Mouse (Mus musculus) urinary bladder, postnatal 4 days (tissue): ENCODE data around the gene Krtap7-1.

Source experiments
- DNase-seq, 2 experiments: peaks; one replicate each; pipeline ENCODE4 v3.0.0; 2021 to 2022; ENCODE audit warnings: low spot score in 2 of 2

The Krtap7-1 gene

DNA sequence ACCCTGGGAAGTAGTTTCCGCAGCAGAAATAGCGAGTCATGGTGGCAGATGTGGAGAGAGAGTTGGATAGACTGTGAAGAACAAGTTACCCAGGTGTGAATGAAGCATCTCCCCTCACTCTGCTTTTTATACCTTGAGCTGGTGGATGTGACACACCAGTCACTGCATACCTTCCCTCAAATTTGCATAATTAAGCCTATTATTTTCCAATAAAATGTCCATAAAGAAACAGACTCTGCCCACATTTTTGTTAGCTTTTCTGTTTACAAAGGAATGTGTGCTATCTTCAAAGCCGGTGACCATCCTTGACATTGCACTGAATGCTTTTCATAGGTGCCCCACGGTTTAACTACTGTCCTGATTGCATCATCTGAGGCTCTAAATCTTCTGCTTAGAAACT is at the start of gene Krtap7-1:
TSS of gene Krtap7-1 (minus strand) at position 101 of the 400 bp plus-strand sequence.
- no peak for DNase-seq

DNA sequence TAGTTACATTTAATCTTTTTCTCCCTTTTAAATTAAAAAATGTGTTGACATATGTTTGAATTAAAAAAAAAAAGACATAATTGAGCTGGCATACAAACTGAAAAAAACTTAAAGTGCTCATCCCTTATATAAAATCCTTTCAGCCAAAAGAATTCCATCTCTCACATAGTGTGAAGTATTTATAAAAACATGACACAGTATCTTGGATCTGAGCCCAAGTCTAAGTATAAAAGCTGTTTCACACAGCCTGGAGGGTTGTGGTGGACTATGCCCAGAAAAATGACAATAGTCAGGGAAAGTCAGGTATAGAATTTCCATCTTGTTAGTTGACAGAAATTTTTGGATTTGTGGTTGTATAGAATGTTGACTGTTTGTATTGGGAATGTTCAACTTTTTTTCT is 42.2 kb upstream of the Krtap7-1 start:
- no peak for DNase-seq

DNA sequence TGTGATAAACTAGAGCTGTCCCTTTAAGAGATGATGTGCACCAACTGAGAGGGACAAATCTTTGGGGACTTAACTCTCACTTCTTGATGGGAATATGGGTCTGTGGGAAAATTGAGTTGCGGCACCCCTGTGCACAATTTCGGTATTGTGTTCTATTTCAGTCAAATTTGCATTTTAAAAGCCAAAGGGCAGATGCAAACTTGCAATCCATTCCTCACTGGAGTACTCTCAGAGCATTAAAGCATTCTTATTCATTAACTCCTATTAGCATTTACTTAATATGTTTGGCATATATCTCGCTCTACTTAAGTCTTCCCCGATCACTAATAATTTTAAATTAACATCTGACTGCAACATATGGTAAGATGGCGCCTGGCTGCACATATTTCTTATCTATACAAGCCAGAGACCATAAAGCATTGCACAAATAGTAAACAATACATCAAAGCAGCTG is 29.9 kb upstream of the Krtap7-1 start:
- no peak for DNase-seq

DNA sequence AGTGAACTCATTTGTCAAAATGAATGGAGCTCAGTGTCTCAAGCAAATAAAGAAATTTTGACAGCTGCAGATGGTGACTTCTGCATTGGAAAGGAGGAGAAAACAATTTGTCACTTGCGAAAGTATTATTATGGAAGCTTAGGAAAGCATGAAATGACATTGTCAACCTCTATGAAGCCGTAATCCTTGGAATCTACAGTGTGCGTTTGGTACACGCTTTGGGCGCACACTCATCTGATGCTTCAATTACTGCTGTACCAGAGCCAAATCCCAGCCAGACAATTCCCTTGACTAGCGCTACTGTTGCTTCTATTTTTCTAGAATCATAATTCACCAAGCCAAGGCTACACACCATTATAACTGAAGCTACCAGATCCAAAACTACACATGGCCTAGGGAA is 29.2 kb upstream of the Krtap7-1 start:
- DNase-seq: no peak

DNA sequence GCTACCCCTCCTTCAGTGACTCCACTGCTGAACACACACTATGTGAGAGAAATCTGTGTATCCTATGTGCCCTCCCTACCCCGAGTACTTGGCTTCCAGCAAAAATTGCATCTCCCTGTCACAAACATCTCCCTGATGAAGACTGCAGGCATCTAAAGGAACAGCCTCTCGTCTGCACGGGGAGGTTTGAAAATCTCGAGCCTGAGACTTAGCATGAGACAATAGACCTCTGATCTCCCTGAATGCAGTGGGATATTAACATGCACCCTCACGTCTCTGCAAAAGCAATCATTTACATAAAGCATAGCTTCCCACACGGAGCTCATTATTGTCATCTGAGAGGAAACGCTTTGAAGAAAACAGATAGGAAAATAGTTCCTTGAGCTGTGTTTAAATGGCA is 22.4 kb upstream of the Krtap7-1 start:
- DNase-seq: no peak

DNA sequence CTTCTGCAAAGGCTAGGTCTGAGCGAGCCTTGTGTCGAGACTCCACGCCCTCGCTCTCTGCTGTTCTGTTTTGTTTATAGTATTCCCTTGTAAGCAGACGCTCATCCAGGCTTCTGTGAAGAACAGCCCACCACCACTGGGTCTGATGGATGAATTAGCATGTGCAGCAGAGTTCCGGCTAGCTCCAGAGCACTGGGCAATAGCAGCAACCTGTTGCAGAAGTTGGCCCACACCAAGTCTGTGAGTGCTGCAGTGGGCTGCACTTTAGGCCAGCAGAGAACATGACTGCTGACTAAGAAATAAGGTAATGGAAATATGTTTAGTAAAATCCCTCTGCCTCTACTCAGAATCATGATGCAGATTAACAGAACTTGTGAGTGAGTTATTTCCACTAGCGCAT is 21.7 kb upstream of the Krtap7-1 start:
- DNase-seq: no peak

DNA sequence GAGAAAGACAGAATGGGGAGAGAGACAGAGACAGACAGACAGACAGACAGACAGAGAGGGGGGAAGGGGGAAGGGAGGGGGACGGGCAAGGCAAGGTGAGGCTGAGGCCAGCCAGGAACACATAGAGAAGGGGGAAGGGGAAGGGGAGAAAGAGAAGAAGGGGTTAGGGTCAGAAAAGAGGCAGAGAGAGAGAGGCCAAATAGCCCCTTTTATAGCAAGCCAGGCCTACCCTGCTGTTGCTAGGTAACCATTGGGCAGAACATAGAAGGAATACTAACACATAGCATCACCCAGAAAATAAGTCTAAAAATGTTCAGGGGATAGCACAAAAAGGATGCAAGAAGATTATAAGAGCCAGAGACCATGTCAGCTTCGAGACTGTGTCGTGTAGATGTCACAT is 20.3 kb upstream of the Krtap7-1 start:
- DNase-seq: no peak

DNA sequence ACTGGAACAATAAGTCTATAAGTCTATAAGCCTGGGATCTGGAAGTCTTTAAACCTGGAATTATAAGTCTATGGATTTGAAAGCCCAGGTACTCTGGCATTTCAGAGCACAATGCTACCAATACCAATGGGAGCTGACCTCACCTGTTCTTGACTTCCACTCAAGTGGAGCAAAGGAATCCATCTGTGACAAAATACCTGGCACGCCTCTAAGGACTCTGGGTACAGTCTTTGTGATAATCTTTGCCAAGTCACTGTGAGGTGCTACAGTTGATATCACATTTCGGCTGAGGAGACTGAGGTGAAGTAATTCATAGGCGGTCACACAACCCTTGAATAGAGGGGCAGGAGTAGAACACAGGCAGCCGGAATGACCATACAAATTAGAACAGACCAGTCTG is 12.9 kb upstream of the Krtap7-1 start:
- DNase-seq: no peak

DNA sequence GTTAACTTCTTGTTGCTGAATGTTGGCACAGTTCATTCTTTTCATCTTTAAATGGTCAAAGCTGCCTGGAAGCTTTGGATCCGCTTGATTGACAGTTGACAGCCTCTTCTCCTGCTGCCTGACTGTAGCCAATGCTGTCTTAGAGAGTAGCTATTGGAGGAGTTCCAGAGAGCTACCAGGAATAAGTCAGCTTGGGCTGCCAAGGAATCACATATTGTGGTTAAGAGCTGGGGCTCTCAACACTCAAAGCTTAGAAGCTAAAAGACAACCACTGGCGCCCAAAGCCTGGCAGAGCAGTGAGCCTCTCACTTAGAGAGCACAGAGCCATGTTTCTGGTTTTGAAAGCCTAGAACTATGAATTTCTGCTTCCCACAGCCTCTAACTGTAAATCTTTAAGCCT is 12.4 kb upstream of the Krtap7-1 start:
- DNase-seq: no peak

DNA sequence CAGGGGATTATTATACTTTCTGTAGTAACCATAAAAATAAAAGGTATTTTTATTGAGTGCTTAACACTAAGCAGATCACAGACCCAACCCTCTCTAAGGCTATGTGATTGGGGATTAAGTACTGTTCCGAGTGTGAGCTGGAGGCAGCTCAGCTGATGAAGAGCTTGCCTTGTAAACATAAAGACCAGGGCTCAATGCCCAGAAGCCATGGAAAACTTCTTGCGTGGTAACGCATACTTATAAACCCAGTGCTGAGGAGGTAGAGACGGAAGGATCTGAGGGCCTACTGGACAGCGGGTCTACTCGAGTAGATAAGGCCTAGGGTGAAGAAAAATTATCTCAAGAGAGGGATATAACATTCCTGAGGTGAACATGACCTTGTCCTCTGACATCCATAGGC is 12.0 kb upstream of the Krtap7-1 start:
- no peak for DNase-seq

DNA sequence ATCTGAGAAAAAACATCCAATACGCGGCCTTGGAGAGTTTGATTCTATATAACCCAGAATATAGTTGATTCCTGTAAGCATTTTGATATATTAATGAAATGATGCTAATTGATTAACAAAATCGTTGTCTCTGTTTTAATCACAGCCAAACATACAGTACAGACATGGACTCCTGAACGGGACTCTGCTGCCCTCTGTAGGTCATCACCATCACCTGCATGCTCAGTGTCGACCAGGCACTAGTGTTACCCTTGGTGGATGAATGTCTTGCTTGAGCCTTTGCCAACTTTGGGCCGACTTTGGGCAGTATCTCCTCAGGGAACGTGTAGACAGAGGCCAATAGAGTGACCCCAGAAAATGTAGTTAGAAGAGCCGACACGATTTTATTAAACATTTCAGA is 9.5 kb upstream of the Krtap7-1 start:
- no peak for DNase-seq

DNA sequence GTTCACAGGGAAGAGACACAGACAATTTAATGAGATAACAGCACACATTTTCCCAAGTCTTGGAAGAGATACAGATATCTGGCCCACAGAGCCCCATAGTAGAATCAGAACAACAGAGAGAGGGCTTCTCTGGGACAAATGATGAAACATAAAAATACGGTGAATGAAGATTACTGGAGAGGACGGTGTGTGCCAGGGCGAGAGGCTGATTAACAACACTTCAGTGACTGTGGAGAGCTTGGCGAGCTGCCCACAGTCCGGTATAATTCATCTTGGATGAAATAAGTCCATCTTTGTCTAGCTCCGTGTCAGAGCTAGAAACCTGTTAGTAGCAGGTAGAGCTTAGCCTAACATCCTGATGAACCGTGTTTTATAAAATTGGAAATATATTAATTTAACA is 5.3 kb upstream of the Krtap7-1 start:
- no peak for DNase-seq

DNA sequence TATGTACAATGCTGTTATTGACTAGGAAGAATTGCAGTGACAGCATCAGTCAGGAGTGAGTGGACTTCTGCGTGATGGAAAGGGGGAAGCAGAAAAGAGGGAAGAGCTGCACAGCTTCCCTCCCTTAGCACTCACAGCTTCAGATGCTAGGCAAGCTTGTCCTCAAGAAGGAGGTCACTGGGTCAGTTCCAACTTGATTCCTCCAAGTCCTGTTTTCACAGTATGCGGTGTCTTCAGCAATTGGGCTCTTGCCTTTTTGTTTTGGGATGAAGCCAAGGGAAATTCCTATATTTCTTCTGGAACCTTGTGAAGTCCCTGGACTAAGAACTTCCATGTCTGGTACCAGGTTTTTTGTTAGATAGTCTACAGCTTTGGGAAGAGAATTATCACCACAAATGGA is 4.6 kb downstream of the Krtap7-1 start:
- no peak for DNase-seq

DNA sequence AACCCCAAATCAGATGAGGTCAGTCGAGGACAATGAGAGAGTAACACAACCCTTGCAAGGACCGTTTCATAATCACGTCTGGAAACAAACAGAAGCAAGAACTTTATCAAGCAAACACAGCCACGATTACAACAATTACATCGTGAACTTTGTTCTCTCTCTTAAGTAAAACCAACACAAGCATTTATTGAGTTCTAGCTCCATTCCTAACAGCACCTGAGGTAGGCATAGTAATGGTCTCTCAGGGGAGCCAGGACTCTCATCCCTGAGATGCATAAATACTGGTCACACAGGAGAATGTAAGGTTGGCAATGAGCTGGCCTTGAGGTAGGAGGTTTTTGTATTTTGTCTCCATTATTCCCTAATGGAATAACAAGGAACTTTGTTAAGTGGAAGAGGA is 6.3 kb downstream of the Krtap7-1 start:
- DNase-seq: no peak

DNA sequence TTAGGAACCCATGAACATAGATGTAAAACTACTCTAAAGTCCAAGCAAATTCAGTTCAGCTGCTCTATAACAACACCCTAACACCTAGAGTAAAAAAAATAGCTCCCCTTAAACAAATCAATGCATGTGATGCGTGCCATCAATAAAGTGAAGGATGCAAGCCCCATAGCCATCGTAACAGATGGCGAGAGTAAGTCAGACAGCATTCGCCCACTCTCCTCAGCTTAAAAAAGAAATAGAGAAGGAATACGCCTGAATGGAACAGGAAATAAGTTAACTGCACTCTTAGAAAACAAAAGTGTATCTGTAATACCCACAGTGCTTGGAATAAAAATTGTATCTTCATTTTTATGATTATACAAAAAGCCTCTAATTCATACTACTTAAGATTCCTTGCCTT is 11.1 kb downstream of the Krtap7-1 start:
- no peak for DNase-seq

DNA sequence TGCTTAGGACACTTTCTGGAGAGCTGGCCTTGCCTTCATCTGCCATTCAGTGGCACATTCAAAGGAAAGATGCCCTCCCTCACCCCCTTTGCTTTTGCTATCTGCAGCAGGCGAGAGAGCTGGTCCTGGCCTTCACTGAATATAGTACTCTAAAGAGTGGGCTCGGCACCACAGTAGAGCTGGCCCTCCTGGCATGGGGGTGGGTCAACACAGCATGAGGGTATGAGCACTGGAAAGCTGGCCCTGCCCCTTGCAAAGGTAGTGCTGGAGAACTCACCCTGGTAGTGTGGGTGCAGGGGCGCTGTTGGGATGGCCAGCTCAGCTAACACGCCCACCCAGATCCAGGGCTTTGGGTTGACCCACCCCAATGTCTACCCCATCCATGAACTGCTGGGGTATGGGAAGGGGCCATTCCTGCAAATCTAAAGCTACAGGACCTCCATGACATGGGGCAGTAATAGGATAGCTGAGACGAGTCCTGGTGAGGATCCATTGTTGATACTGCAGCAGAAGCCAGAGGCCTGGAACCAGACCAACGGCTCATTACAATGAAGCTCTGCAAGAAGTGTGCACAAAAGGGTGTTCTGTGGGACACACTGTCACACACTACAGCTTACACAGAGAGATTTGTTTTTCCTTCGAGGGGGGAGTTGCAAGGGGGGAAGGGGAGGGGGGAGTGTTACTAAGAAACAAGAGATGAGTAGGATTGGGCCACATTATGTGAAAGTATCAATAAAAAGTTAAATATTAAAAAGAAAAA is 12.5 kb downstream of the Krtap7-1 start:
- no peak for DNase-seq

DNA sequence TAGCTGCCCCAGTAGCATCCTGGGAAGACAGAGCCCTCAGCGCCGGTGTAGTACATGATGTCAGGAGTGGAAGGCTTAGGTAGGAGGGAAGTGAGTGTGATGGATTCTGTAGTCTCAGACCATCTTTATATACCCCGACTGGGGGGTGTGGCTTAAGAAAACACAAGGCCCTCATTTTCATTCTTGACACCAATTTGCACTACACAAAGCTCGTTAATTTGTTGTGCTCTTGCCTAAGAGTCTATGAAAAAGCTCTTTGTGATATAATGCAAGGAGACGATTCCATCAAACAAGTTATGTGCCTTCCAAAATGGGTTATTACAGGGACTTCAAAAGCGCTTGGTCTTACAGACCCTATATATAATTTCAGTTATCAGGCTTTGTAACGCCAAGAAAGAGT is 20.3 kb downstream of the Krtap7-1 start, which contains the start of gene Krtap8-1:
TSS of gene Krtap8-1 (minus strand) at position 101 of the 400 bp plus-strand sequence.
- no peak for DNase-seq

DNA sequence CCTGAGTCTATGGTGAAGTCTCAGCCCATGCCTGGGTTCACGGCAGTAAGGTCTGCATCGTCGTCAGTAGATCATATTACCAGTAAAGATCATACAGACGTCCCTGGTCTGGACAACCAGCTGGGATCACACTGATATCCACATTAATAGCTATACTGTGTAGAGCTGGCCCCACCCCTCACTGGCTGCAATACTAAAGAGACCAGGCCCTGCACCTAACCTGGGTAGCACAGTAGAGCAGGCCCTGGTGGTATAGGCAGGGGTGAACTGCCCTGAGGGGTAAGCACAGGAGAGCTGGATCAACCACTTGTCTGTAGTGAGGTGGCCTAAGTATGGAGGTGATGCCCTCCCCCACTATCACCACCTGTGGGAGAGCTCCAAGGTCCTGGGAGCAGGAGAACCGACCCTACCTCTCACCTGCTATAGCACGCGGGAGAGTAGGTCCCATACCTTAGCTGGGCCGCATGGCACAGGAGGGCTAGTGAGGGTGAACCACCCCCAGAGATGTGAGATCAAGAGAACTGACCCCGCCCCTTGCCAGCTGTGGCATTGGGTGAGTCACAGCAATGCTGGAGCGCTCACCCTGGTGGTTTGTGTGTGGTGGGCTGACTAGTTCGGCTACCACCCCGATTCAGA is 30.3 kb downstream of the Krtap7-1 start:
- no peak for DNase-seq

DNA sequence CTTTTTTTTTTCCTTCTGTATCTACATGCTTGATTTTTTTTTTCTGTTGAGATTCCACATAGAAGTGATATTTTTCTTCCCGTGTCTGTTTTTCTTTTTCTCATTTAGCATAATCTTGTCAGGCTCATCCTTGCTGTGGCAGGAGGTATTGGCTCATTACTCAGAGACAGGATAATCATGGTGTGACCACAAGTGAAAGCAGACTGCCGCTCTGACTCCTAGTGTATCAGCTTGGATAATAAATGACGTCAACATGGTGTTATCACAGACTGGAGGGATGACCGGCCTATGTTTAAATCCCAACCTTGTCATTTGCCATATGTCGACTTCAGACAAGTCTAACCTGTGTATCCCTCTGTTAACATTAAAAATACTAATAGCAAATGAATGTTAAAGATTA is 46.9 kb downstream of the Krtap7-1 start:
- no peak for DNase-seq
